Mouse (Mus musculus) lung, embryonic 15.5 days (tissue): ENCODE data around the gene Hsd17b2. TPM values are rescaled to one million over a fixed set of nuclear protein-coding genes. Genes with fewer than 3 reads are reported as not detected.

Source experiments
- ATAC-seq: fragments of 200-750 bp; cut with Nextera tagmentation; 2 replicates; pipeline ENCODE4 v1.8.0; 2017; ENCODE audit warnings: moderate number of reproducible peaks, borderline replicate concordance; ENCODE audit not compliant: low FRiP score, low TSS enrichment; ENCODE audit errors: extremely low read depth
- H3K27ac ChIP-seq: fragments of 300-500 bp; sonication (generic); 2 replicates; pipeline ENCODE4 v1.5.1; 2015; ENCODE audit warnings: moderate library complexity, mild to moderate bottlenecking, inconsistent platforms
- H3K27me3 ChIP-seq: fragments of 300-500 bp; sonication (generic); 2 replicates; pipeline ENCODE4 v1.6.1; 2015; ENCODE audit warnings: inconsistent platforms
- H3K36me3 ChIP-seq: fragments of 300-500 bp; sonication (generic); 2 replicates; pipeline ENCODE4 v1.6.1; 2015; ENCODE audit warnings: inconsistent platforms
- H3K4me1 ChIP-seq: fragments of 300-500 bp; sonication (generic); 2 replicates; pipeline ENCODE4 v1.6.1; 2015; ENCODE audit warnings: inconsistent platforms
- H3K4me2 ChIP-seq: fragments of 300-500 bp; sonication (generic); 2 replicates; pipeline ENCODE4 v1.6.1; 2015; ENCODE audit warnings: inconsistent platforms, mild to moderate bottlenecking, moderate library complexity
- H3K4me3 ChIP-seq: fragments of 300-500 bp; sonication (generic); 2 replicates; pipeline ENCODE4 v1.5.1; 2015; ENCODE audit warnings: mild to moderate bottlenecking, inconsistent platforms
- H3K9ac ChIP-seq: fragments of 300-500 bp; sonication (generic); 2 replicates; pipeline ENCODE4 v1.6.1; 2015; ENCODE audit warnings: inconsistent platforms
- H3K9me3 ChIP-seq: fragments of 300-500 bp; sonication (generic); 2 replicates; pipeline ENCODE4 v1.6.1; 2016; ENCODE audit warnings: inconsistent platforms
- WGBS: fragments of 180-500 bp; shearing (Covaris S2); methylation state at CpG from one replicate; pipeline ENCODE4 v1.1.7; 2015; 5-methylcytosine and 5-hydroxymethylcytosine counted together
- polyA plus RNA-seq: library from polyadenylated mRNA; unstranded; fragments of >200 nt; fragmentation: Nextera tagmentation; extraction: Ambion mirVana; gene quantifications from 2 replicates; pipeline ENCODE4 v1.2.1, GENCODE M21; 2015

Hsd17b2 gene
- polyA plus RNA-seq, 1 experiment from 2014 or later, result 0.34 TPM

DNA sequence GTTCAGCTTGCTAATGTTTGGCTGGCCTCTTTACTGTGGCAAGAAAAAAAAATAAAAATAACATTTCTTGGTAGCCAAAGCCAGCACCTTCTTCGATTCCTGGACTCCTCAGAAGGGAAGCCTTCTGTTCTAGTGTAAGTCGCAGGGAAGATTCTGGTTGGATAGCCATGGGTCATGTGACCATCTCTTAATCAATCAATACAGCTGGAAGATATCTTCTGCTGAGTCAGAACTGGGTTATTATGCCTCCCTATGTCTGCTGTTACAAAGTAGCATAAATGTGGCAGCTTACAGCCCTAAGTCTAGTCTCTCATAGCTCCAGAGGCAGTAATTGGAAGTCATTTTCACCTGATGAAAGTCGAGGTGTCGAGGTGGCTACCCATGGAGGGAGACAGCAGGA is 23.1 kb upstream of the Hsd17b2 start:
- WGBS, result 76% methylated on average over 4 of the region's 4 CpGs
- H3K27me3 ChIP-seq, result no peaks in the 10 kb centered on the region
- no peak overlapping the region for H3K4me2 ChIP-seq
- 0 out of 2 replicates have a peak, but pooled peaks cover 8% of the 10 kb centered on the region for H3K4me1 ChIP-seq
- H3K9ac ChIP-seq, result no peak overlapping the region
- H3K4me3 ChIP-seq, result no peak overlapping the region
- H3K36me3 ChIP-seq, result no peaks in the 10 kb centered on the region
- ATAC-seq, result no peak
- no peaks in the 10 kb centered on the region for H3K9me3 ChIP-seq
- H3K27ac ChIP-seq, result no peak overlapping the region

DNA sequence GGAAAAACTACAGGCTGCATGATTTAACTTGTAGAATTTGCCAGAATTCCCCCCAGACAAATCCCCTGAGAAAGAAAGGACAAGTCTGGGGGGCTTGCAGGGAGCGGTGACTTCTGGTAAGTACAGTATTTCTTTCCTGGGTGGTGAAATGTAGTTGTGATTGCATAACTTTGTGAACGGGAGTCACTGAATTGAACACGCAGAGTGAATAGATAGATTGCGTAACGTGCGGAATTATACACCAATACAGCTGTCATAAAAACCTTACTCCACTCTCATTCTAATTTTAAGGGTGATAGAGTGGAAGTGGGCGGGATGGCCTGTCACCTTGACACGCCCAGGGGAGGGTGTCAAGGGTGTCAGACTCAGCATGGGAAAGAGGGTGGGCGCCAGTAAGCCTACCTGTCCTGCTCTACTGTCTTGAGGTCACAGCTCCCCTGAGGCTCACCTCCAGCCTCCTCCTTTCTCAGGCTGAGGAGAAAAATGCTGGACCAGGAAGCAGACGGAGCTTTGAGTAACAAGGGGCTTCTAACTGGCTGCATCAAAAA is 17.7 kb upstream of the Hsd17b2 start:
- 60% methylated on average over 10 of the region's 10 CpGs for WGBS
- Histone ChIP-seq H3K4me1 (no peaks in the 10 kb centered on the region), H3K27ac (no peak overlapping the region), H3K4me3 (no peak overlapping the region), H3K9me3 (no peaks in the 10 kb centered on the region), H3K27me3 (no peaks in the 10 kb centered on the region), H3K4me2 (no peak overlapping the region), H3K9ac (no peak overlapping the region), H3K36me3 (no peaks in the 10 kb centered on the region)
- ATAC-seq, result no peak

DNA sequence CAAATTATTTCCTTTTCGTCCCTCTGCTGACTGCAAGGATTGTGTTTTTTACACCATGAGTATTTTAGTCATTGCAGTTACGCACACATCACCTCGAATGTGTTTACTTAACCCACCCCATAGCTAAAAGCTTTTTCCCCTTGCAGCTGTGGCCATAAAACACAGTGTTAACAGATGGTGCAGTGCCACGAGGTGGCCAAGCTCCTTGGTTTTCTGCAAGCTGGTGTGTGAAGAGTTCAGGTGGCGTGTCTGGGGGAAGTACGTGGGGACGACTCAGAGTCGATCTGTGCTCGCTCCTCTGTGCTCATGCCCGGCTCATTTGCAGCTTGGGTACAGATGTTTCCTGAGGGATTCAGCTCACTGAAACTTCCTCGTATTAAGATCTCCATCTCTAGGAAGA is 17.2 kb upstream of the Hsd17b2 start:
- H3K4me1 ChIP-seq, result no peaks in the 10 kb centered on the region
- no peaks in the 10 kb centered on the region for H3K9me3 ChIP-seq
- no peak for ATAC-seq
- no peak overlapping the region for H3K4me2 ChIP-seq
- no peak overlapping the region for H3K9ac ChIP-seq
- 36% methylated on average over 11 of the region's 11 CpGs for WGBS
- H3K27ac ChIP-seq, result no peak overlapping the region
- no peaks in the 10 kb centered on the region for H3K36me3 ChIP-seq
- no peaks in the 10 kb centered on the region for H3K27me3 ChIP-seq
- no peak overlapping the region for H3K4me3 ChIP-seq

DNA sequence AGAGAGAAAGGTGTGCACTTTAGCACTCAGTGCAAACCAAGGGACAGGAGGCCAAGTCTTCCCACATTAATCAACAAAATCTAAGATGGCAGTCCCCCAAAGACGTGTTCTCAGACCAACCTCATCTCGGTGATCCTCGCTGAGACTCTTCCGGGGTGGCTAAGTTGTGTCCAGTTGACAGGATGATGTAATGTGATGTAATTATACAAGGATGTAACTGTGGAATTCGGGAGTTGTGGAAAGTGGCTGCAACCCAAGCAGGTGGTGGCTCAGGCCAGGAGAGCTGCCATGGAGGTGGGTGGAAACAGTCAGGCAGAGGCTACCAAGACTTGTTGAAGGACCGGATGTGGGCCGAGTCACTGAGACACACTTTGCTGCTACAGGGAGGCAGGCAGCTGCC is 13.8 kb upstream of the Hsd17b2 start:
- no peaks in the 10 kb centered on the region for H3K4me1 ChIP-seq
- no peaks in the 10 kb centered on the region for H3K36me3 ChIP-seq
- H3K9ac ChIP-seq, result no peak overlapping the region
- H3K27me3 ChIP-seq, result no peaks in the 10 kb centered on the region
- 67% methylated on average over 7 of the region's 7 CpGs for WGBS
- ATAC-seq, result no peak
- H3K4me3 ChIP-seq, result no peak overlapping the region
- no peak overlapping the region for H3K27ac ChIP-seq
- no peaks in the 10 kb centered on the region for H3K9me3 ChIP-seq
- no peak overlapping the region for H3K4me2 ChIP-seq

DNA sequence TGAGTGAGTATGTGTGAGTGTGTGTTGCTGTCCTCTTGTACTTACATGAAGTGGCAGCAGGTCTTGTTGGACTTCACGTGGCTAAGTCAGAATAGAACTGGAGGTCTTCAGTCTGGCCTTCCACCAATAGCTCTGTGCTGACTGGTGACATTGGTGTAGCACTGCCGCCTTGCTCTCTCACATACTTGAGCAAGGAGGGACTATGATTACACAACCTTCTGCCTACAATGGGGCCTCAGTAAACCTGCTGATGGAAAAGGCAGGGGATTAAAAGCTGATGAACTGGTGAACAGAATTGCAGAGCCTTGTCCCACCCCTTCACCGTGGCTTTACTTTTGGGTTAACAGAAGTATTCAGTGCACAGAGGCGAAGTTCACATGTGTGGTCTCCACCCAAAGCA is 9.6 kb upstream of the Hsd17b2 start:
- Histone ChIP-seq H3K4me2 (no peak overlapping the region), H3K27me3 (no peaks in the 10 kb centered on the region), H3K27ac (no peak overlapping the region), H3K9ac (no peak overlapping the region), H3K4me3 (no peak overlapping the region), H3K9me3 (no peaks in the 10 kb centered on the region), H3K4me1 (no peaks in the 10 kb centered on the region), H3K36me3 (no peaks in the 10 kb centered on the region)
- 69% methylated on average over 4 of the region's 4 CpGs for WGBS
- ATAC-seq, result no peak

DNA sequence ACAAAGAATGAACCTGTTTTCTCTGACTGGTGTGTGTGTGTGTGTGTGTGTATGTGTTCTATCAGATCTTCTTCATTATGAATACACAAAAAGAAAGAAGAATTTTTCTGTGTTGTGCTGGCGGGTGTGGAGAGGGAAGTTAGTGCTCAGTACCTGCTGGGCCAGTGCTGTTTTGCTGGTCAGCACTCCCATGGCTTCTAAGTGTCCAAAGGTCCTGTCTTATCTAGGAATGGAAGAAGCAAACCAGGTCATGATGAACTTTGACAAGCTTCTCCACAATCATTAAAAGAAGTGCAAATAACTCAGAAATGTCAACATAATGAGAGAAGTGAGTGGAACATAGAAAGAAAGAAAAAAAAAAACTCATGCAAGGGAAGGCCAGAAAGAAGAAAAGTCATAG is 6.1 kb upstream of the Hsd17b2 start:
- ATAC-seq, result no peak
- H3K27ac ChIP-seq, result no peak overlapping the region
- H3K4me2 ChIP-seq, result no peak overlapping the region
- no peaks in the 10 kb centered on the region for H3K27me3 ChIP-seq
- no peaks in the 10 kb centered on the region for H3K36me3 ChIP-seq
- H3K4me3 ChIP-seq, result no peak overlapping the region
- H3K4me1 ChIP-seq, result no peaks in the 10 kb centered on the region
- H3K9me3 ChIP-seq, result no peaks in the 10 kb centered on the region
- no peak overlapping the region for H3K9ac ChIP-seq
- 68% methylated on average over 1 of the region's 1 CpGs for WGBS

DNA sequence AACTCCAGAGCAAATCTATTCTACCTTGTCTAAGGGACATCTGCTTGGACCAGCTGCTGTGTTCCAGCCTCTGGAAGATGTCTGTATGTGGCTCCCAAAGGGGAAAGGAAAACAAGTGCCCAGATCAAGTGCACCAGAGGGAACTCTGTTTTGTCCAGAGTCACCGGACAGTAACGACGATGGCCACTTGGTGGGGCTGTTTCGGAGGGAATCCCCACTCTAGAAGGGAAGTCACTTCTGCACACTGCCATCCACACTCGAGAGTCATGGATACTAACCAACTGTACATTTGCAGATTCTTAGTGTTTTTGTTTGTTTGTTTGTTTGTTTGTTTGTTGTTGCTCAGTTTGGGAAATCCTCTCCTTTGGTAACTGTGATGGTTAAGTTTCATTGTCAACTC is 4.5 kb upstream of the Hsd17b2 start:
- WGBS, result 39% methylated on average over 5 of the region's 5 CpGs

DNA sequence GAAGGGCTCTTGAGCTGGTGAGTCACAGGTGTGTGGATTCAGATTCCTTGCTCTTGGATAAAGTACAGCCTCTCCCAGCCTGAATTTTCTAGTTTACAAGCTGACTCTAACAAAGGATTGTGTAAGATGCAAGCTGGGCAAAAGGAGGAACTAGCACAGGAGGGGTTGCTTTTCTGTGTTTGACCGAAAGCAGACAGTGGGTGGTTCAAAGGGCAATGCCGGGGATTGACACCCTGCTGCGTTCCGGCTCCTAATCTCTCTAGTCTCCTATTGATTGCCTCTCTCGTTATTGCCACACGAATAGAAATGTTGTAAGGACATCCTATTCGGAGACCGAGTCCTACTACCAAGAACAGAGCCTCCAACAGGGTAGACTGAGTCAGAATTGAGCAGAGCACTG is 1.0 kb upstream of the Hsd17b2 start:
- H3K27me3 ChIP-seq, result no peaks in the 10 kb centered on the region
- H3K4me3 ChIP-seq, result no peak overlapping the region
- no peak for ATAC-seq
- no peak overlapping the region for H3K4me2 ChIP-seq
- no peaks in the 10 kb centered on the region for H3K4me1 ChIP-seq
- no peak overlapping the region for H3K27ac ChIP-seq
- no peaks in the 10 kb centered on the region for H3K9me3 ChIP-seq
- 73% methylated on average over 8 of the region's 8 CpGs for WGBS
- H3K9ac ChIP-seq, result no peak overlapping the region
- no peaks in the 10 kb centered on the region for H3K36me3 ChIP-seq

More for the DNA sequence above, 4.5 kb upstream of the Hsd17b2 start:
- no peak overlapping the region for H3K9ac ChIP-seq
- no peaks in the 10 kb centered on the region for H3K9me3 ChIP-seq
- no peaks in the 10 kb centered on the region for H3K36me3 ChIP-seq
- no peak overlapping the region for H3K4me2 ChIP-seq
- no peak overlapping the region for H3K27ac ChIP-seq
- no peaks in the 10 kb centered on the region for H3K27me3 ChIP-seq
- H3K4me1 ChIP-seq, result no peaks in the 10 kb centered on the region
- H3K4me3 ChIP-seq, result no peak overlapping the region
- ATAC-seq, result no peak

DNA sequence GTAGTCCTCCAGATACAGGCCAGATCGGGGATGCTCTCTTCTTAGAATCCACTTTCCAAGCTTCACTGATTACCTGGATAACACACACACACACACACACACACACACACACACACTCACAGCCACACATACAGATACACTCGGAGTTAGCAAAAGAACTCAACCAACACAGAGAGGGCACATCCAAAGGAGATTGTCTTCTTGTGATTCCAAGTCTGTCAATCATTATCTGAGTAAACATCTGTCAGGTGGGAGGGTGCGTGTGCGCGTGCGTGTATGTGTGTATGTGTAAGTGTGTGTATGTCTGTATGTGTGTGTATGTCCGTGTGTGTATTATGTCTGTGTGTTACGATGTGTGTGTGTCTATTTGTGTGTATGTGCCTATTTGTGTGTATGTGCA is 458 bp upstream of the Hsd17b2 start:
- no peaks in the 10 kb centered on the region for H3K27me3 ChIP-seq
- H3K4me3 ChIP-seq, result no peak overlapping the region
- no peaks in the 10 kb centered on the region for H3K36me3 ChIP-seq
- no peak for ATAC-seq
- no peaks in the 10 kb centered on the region for H3K9me3 ChIP-seq
- no peak overlapping the region for H3K27ac ChIP-seq
- 82% methylated on average over 8 of the region's 8 CpGs for WGBS
- H3K4me2 ChIP-seq, result no peak overlapping the region
- H3K4me1 ChIP-seq, result no peaks in the 10 kb centered on the region
- no peak overlapping the region for H3K9ac ChIP-seq

DNA sequence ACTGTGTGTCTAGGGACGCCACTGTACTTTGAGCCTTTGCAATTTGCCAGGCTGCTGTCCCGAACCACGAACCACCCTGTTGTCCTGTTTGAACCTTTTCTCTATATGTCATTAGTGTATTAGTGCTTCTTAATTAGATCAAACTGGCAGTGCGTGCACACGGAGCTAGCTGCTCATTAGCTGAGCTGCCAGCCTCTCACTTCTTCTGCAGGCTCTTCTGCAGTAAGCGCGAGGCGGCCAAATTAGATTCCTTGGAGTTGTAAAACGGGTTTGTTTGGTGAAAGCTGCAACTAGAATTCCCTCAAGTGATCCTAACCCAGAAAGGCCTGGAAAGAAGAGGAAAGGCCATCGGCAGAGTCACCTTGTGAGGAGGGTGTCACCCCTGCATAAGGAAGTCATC is 997 bp downstream of the Hsd17b2 start:
- 52% methylated on average over 10 of the region's 10 CpGs for WGBS
- ATAC-seq, result no peak

DNA sequence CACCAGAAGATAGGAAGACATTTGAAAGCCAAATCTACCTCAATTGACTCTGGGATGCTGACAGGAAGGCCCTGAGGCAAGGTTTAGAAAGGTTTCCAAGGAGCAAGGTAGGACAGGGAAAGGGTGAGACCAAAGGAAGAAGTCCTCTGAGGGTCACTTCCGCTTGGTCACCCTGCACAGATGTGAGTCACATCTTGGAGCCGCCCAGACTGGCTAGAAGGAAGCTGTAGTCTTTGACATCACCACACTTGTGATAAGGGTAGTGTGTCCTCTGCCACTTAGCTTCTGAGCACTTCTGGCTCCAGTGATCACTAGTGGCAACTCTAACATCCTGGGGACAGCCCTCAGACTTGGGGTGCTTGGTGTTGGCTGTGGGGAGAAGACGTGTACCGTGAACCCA is 4.4 kb downstream of the Hsd17b2 start:
- Histone ChIP-seq H3K9ac (no peak overlapping the region), H3K4me1 (no peaks in the 10 kb centered on the region), H3K27ac (no peak overlapping the region), H3K27me3 (no peaks in the 10 kb centered on the region), H3K36me3 (no peaks in the 10 kb centered on the region), H3K4me2 (no peak overlapping the region), H3K9me3 (no peaks in the 10 kb centered on the region), H3K4me3 (no peak overlapping the region)
- no peak for ATAC-seq
- 74% methylated on average over 4 of the region's 4 CpGs for WGBS

More for the DNA sequence above, 997 bp downstream of the Hsd17b2 start:
- H3K4me1 ChIP-seq, result no peaks in the 10 kb centered on the region
- no peaks in the 10 kb centered on the region for H3K9me3 ChIP-seq
- H3K27me3 ChIP-seq, result no peaks in the 10 kb centered on the region
- no peak overlapping the region for H3K9ac ChIP-seq
- no peak overlapping the region for H3K4me2 ChIP-seq
- no peak overlapping the region for H3K4me3 ChIP-seq
- no peaks in the 10 kb centered on the region for H3K36me3 ChIP-seq
- H3K27ac ChIP-seq, result no peak overlapping the region

DNA sequence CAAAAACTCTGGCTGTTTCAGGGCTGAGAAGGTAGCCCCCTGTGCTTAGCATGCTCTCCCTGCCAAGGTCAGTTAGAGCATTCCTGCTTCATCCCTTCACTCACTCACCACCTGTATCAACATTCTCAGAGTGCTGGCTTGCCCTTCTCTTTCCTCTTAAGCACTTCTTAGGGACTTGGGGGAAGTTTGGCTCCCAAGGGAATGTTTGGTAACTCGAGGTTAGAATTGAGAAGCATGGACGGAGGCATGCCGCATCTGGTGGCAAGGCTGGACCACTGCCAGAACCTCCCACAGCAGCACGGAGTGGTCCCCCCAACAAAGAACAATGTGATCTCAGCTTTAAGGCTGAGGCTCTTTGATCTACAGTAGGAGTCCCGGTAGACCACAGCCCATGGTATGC is 10.5 kb downstream of the Hsd17b2 start:
- Histone ChIP-seq H3K36me3 (no peaks in the 10 kb centered on the region), H3K9me3 (no peaks in the 10 kb centered on the region), H3K27me3 (no peaks in the 10 kb centered on the region), H3K27ac (no peak overlapping the region), H3K4me2 (no peak overlapping the region), H3K4me3 (no peak overlapping the region), H3K4me1 (no peaks in the 10 kb centered on the region), H3K9ac (no peak overlapping the region)
- WGBS, result 32% methylated on average over 5 of the region's 5 CpGs
- ATAC-seq, result no peak

DNA sequence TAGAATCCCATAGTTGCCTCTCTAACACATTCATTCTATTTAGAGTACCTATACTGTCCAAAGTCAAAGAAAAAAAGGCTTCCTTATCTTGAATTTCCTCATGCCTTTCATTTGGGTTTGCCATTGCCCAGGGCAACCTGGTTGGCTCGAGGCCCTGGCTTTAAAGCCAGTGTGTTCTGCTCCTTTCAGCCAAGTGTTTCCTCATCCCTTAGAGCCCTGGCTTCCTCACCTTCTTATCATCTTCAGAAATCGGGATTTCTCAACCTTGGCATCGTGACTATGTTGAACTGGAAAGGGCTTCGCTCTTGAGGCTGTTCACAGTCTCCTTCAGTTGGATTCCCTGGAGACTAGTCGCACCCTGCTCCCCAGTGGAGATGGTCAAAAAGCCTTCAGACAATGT is 12.9 kb downstream of the Hsd17b2 start:
- WGBS, result 81% methylated on average over 5 of the region's 5 CpGs
- no peaks in the 10 kb centered on the region for H3K36me3 ChIP-seq
- no peak overlapping the region for H3K27ac ChIP-seq
- no peaks in the 10 kb centered on the region for H3K4me1 ChIP-seq
- H3K9ac ChIP-seq, result no peak overlapping the region
- H3K4me3 ChIP-seq, result no peak overlapping the region
- ATAC-seq, result no peak
- no peaks in the 10 kb centered on the region for H3K9me3 ChIP-seq
- H3K27me3 ChIP-seq, result no peaks in the 10 kb centered on the region
- no peak overlapping the region for H3K4me2 ChIP-seq
